Mouse (Mus musculus) lung, postnatal 4 days (tissue): ENCODE results near the gene Gm45062.

ENCODE experiments used
- DNase-seq, 2 experiments: peaks; one replicate each; pipeline ENCODE4 v3.0.0; 2021

Gene Gm45062

DNA sequence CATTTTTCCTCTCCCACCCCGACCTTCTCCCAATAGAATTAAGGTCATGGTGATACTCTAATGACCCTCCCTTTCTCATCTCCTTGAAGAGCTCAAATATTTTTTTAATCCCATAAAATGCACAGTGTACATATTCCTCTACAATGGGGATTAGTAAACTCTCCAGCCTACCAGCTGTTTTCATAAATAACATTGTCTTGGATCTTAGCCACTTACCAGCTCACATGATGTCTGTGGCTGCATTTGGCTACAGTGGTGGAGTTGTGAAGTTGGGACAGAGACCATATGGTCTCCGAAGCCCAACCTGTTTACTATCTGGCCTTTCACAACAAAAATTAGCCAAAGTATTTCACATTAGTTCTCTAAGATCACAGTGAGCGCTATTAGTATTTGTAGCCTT is 111.4 kb downstream of the Gm45062 start:
- no peak for DNase-seq

DNA sequence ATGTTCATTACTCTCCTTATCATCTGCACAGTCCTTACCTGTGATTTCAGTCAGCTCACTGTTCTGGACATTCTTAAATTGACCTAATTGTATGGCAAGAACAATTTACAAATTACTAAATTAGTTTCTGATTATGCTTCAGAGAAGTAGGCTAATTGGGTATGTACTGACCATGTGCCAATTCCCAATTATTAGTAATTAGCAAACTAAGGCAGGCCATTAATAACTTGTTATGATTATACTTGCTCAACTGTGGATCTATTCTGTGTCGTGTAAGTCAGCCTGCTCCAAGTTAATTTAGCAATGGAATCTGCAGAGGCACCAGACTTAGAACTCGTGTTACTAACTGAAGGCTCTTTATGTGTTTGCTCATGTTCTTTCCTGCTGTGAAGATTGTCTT is 113.8 kb downstream of the Gm45062 start:
- DNase-seq, result no peak

DNA sequence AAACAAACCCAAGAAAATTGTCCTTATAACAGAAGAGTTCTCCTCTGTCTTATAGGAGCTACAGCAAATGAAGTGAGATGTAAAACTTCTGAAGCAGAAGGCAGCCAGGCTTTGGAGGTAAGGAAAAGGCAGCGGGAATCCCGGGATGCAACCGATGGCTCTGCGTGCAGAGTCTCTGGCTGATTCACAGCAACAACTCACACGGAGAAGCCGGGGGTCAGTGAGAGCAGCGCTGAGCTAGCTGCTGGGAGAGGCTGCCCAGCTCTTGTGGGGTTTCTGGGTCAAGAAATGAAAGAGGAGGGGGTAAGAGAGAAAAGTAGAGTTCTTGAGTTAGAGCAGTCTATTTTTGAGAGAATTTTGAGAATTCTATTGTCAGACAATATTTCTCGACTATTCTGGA is 114.6 kb downstream of the Gm45062 start:
- DNase-seq, result no peak

DNA sequence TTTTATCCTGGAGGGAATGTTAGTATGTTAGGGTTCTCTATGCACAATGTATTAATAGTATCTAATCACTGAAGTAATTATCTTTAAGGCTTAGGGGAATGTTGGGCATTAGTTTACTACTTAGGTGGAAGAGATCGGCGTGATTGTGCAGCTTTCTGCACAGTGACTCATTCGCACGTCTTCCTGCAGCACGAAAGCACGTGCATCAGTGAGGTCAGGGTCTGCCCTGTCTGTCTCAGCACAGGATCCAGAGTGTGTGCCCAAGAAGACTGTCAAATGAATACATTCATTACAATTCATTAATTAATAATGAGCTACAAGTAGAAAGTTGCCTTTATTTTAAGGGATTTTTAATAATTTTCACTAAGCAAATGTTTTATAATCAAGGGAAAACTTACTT is 115.0 kb downstream of the Gm45062 start:
- DNase-seq, result no peak

DNA sequence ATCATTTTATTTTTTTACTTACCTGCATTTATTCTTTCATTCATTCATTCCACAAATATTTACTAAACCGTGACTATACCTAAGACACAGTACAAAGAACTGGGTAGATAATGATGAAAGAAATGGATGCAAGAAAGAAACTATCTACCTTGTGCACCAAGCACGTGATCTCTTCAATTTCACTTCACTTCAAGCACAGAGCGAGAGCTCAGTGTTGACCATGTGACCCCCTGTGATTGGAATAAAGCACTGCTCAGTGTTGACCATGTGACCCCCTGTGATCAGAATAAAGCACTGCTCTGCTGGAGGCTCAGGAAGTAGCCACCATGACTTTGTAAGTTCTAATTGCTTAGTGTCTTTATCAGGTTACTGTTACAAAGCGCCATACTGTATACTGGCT is 115.5 kb downstream of the Gm45062 start:
- no peak for DNase-seq

DNA sequence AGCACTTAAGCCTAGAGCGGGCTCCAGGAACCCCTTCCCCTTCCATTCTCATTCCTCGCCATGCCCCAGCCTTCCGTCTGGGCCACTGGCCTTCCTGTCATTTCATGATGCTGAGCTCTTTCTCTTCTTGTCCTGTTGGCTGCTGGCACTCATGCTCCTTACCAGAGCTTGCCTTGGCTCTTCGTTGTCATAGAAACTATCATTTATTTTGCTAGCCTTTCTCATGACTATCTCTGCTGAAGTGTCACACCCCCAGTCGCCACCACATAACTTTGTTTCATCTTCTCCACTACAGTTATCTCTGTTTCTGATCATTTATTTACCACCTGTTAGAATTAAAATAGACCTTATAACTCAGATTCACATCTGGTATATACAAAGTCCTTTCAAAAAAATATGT is 117.1 kb downstream of the Gm45062 start:
- no peak for DNase-seq

DNA sequence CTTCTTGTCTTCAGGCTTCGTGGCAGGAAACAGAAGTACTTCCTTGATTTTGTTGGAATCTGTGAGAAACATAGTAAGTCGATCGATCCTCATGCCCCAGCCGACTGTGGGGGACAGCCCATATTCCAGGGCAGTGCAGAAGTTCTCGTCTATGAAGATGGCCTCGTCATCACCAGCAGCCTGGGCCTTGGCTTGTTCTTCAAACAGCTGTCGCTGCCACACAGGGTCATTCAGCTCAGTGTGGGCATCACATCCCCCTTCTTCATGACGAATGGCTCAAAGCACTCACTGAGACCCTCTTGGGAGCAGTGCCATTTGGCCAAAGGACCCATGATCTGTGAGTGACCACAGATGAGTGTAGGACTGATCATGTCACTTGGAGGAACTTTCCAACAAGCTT is 118.4 kb downstream of the Gm45062 start:
- no peak for DNase-seq

DNA sequence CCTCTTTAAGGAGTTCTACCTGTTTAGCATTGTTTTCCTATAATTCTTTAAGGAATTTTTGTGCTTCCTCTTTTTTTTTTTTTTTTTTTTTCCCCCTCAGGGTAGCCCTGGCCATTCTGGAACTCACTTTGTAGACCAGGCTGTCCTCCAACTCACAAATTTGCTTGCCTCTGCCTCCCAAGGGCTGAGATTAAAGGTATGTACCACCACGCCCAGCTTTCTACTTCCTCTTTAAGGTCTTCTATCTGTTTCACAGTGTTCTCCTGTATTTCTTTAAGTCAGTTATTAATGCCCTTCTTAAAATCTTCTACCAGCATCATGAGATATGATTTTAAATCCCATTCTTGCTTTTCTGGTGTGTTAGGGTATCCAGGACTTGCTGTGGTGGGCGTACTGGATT is 130.1 kb downstream of the Gm45062 start:
- DNase-seq, result no peak

DNA sequence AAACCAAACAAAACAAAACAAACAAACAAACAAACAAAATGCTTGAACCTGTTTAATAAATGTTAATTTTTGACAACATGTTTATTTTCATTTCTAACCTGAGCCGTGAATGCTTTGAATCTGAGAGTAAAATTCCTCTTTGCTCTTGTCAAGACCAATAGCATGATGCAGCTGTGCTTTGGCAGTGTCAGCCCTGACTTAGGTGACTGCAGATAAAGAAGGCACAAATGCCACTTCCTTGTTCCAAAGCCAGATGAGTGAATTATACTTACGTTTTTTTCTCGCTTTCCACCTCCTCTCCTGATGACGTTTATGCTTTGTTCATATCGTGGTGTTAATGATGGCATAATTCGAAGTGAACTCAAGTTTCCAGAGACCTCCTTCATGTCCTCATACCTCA is 131.0 kb downstream of the Gm45062 start:
- no peak for DNase-seq

DNA sequence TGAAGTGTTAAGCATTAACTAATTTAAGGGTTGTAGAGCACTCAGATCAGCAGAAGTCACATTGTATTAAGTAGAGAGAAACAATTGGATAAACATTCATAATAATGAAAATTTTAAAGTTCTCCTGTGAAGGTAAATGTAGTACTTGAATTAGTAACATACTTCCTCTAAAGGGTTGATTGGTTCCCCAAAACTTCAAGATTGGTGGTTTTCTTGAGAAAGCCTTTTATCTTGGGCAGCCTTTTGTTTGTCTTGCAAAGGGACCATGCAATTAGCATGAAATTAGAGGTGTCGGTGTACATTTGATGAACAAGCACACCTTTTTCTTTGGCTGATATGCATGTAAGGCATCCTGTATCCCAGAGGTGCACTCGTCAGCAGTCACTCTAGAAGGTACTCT is 131.7 kb downstream of the Gm45062 start:
- no peak for DNase-seq

DNA sequence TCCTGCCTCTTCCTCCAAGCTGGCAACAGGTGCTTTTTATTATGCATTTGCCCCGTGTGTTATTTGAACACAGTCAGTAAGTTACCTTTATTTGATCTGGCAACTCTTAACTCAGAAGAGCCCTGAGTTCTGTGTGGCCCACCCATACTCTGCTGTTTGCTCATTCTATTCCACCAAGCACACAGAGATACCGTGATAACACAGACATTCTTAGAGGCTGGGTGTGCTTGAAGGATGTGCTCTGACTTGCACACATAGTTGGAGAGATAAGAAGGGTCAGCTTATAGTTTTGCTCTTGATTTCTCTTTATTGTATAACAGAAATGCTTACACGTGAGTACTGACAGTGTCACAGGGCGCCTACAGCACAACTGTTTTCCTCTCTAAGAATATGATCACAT is 133.8 kb downstream of the Gm45062 start:
- DNase-seq, result no peak

DNA sequence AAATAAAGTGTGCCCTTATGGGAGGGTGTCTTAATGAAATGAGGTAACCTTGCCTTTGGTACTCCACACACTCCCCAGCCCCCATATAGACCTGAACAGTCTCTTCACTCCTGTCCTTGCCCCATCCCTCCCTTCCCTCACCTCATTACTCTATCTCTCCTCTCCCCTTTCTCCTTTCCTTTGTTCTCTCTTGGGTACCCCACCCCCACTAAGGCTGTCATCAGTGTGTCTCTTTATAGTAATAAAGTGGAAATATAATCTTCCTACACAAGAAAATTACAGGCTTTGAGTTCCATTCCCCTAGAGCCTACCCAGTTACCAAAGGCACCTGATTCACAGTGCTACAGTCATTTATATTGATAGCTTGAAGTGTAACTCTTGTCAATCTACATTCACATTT is 134.8 kb downstream of the Gm45062 start:
- no peak for DNase-seq

DNA sequence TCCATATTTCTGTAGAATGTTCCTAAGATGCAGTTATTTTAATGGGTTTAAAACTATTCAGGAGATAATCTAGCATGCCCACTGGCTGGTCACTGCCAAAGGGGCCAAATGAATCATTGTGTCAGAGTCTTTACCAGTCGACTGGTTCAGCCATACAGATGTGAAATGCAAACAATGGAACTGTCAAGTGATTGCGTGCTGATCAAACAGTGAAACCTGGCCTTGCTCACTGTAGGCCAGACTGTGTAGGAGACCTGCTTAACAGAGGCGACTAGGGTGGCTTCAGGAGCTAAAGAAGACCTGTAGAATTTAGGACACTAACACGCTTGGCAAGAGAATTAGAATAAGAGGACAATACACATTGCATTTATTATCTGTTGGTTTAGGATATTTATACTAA is 135.8 kb downstream of the Gm45062 start:
- DNase-seq, result no peak

DNA sequence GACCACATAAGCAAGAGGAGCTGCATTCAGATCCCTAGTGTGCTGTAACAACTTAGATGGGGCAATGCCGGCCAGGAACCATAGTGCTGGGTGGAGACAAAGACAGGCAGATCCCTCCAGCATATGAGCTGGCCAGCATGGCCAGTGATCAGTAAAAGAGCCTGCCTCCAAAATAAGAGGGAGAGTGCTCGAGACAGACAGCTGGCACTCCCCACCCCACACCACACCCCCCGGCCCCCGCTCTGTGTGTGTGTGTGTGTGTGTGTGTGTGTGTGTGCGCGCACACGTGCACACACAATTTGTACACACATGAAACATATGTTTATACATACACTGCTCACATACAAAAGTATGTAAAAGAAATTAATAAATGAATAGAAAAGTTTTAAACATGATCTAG is 138.0 kb downstream of the Gm45062 start:
- DNase-seq, result no peak

DNA sequence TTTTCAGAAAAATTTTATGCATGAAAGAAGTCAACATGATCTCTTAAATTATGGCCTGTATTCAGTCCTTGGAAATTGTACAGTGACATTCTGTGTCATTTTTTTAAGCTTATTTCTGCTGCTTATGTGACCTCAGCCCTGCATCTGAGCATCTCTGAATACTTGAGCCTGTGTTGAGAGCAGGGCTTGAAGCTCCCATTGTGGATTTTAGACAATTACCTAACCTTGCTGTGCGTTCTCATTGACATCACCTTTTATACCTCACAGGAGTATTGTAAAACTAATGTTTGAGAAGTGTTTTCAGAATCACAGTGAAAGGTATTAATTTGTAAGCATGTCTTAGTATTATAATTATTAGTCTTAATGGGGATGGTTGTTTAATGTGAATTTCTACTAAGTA is 140.5 kb downstream of the Gm45062 start:
- DNase-seq, result no peak

DNA sequence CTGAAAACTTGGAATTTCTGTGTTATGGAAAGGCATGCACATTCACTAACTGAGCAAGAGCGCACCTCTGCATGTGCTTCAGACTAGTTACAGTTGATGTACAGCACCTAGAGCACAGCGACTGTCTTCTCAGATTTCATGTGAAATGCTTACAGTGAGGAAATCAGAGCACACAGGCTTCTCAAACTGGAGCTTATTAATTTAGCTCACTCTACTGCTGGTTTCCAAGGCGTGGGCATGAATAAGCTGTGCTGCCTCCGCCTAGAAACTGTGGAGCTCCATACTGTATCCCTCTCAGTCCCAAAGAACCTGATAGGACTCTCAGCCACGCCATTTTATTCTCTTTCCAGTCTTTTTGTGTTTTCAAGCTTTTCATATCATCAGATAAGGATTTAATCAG is 143.9 kb downstream of the Gm45062 start:
- DNase-seq, result no peak

DNA sequence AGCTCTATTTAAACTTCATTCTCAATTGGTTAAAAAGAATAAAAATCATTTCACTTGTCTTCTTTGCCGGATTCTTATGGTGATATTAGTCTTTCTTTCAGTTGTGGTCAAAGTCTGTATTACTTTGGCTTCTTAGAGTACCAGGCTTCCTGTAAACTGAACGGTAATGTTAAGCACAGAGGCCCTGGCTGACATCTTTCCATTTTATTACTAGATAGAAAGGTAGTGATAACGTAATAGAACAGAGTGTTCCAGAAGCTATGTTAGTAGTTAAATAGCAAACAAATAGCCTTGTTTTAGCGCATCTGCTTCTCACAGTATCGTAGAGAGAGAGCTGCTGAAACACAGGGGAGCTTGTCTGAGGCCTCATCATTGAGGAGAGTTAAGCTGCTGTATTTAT is 146.6 kb downstream of the Gm45062 start:
- DNase-seq, result no peak

DNA sequence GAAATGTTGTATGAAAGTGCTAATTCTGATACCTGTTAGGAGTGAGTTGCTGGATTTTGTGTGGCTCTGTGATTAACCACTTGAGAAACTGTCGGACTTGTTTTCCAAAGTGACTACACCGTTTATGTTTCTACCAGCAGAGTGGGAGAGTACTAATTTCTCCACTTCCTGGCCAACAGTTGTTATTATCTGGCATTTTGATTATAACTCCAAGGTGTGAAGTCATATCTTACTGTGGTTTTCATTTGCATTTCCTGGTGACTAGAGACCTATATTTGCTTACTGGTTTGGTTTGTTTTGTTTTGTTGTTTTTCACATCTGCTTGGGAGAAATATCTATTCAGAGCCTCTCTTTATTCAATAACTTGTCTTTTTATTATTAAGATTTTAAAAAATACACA is 149.1 kb downstream of the Gm45062 start:
- DNase-seq, result no peak

DNA sequence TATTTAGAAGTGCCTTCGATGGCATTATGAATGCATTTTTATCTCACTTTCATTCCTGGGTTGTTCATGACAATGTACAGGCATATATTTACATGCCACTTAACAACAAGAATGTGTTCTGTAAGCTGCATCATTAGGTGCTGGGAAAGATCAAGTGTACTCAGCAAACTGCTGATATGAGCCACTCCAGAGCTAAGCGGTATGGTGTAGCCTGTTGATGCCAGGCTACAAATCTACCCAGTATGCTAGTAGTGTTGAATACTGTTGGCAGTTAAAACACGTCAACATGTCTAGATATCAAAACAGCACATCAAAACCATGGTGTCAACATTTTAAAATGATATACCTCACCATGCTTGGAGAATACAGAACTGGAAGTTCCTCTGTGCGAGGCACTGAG is 150.6 kb downstream of the Gm45062 start:
- no peak for DNase-seq

DNA sequence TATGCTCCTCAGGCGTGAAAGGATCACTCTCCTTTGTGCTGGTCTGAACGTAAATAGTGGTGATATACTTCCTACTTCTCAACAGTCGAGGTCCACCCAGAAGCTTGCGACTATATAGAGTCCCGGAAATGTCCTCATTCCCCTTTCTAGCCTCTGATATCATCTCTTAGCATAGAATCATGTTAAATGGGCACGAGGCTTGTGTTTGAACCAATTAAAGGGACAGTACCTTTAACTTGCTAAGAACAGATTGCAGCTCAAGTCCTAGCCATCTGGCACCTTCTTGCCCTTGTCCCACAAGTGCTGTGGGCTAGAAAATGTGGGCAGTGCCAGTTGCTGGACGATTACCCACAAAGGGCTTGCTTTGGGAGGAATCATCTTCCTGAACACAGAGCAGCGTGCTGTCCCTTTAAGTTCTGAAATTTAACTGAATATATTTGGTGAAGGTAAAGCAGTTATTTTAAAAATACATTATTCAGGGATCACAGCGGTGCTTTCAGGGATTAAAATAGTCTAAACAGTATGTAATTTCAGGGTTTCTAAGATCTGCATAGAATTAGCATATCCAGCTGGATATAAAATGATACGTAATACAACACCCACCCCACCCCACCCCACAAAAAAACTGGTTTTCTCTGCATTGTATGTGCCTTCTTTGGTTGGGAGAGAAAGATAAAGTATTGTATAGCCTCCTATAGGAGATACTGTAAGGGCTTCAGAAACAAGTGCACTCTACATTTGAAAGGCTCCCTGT is 153.8 kb downstream of the Gm45062 start:
- no peak for DNase-seq

DNA sequence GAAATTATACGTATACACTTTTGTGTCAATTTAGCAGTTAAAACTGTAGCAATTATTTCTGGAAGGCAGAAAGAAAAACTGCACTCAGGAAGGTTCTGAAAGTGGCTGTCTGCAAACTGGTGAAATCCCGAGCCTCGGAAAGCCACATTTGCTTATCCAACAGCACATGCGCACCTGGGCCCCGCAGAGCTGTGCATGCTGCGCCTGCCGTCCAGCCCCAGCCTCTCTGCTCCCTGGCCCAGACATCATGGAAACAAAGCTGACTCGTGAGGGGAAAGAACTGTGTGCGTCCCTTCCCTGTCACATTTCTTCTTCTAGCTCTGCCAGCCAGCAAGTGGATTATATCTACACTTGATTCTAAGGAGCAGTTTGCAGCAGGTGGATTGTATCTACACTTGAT is 154.8 kb downstream of the Gm45062 start:
- no peak for DNase-seq

DNA sequence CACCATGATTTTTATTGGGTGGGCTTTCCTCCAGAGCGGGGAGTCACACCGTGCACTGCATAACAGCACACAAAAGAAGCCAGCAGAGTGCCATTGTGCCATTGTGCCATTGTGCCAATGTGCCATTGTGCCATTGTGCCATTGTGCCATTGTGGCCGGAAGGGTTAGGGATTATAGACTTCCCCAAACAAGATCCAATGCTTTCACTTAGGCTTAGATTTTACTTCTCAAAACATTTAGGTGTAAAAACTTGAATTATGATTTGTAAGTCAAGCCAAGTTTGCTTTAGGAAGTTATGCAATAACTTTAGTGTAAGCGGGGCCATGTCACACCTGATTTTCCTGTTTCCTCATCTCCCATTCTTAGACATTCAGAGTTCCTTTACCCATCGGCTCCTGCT is 156.6 kb downstream of the Gm45062 start:
- no peak for DNase-seq

DNA sequence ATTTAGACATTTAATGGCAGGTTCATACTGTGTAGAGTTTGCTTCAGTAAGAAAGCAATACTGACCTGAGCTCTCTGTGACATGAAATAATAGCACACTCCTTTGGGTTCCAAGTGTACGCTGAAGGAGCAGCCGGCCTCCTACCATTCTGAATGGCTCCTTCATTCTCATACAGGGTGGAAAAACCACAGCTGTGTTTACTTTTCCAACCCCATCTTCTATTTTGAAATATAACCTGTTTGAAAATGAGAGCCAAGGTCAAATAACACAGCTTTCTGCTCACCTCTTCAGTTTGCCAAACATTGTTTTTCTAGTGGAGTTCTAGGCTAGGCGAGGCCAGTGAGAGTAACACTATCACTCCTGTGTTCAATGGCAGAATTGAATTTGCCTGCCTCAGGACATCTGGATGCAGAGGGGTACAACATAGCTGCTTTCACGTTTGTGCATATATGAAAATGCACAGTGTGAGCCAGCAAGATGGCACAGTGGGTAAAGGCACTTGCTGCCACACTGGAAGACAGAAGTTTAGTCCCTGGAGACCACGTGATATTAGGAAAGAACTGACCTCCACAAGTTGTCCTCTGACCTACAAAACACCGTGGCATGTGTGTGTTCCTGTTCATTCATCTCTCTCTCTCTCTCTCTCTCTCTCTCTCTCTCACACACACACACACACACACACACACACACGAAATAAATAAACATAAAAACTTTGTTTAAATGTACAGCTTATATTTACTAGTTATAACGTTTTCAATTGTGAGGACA is 157.7 kb downstream of the Gm45062 start:
- DNase-seq, result no peak

DNA sequence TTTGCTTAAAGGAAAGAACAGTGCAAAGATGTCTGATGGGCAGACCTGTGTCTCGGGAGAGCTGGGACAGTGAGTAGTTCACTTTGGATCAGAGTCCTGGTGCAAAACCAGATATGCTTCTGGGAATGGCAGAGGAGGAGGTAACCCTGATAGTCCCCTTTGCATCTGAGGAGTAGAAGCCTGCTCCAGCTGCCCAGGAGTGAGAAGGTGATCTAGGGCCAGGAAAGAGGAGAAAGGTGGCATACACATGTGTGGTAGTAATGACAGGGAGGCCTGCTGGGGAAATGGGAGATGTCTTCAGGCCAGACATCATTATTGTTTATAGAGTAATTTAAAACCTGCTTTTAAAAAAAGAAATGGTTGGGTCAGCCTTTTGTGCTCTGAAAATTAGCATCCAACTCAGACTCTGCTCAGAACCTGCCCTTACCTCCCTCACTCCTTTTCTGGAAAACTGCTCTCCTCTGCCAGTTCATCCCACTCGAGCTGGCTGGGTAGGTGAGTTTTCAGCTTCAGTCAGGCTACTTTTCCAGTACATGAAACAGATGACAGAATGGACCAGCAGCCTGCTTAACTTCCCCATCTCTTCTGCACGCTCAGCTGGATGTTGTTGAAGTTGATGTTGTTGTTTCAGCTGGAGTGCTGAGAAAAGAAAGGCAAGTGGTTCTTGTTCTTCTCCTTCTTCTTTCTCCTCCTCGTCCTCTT is 160.4 kb downstream of the Gm45062 start:
- no peak for DNase-seq
